Mouse (Mus musculus) Patski (cell line): Measurements from ENCODE around the gene Phlpp1. TPM values are rescaled to one million over a fixed set of nuclear protein-coding genes. Genes with fewer than 3 reads are reported as not detected.

ENCODE experiments used
- ATAC-seq: fragments of 100-300 bp; one replicate; pipeline ENCODE4 v1.8.0; 2021
- CTCF ChIA-PET: fragments of 350-600 bp; sonication (Branson Sonifier 250); formaldehyde crosslinking; loops from one replicate; lab custom pipeline; 2022; ENCODE audit warnings: inconsistent platforms; lab: Charles Lee
- POLR2A ChIA-PET: fragments of 350-600 bp; sonication (Branson Sonifier 250); formaldehyde crosslinking; loops from one replicate; lab custom pipeline; 2022; ENCODE audit warnings: antibody characterized with exemption, inconsistent platforms; lab: Charles Lee
- DNase-seq: peaks from one replicate; pipeline ENCODE4 v3.0.0-alpha.2; 2011; ENCODE audit warnings: low read depth, low spot score
- H3K27me3 ChIP-seq: fragments of 371-371 bp; one replicate; pipeline ENCODE4 v1.5.1; 2021
- CTCF ChIP-seq: fragments of 100-300 bp; IDR thresholded peaks from one replicate; pipeline ENCODE4 v1.5.1; 2021
- in situ Hi-C: fragments of 300-500 bp; cut with MboI; formaldehyde crosslinking; loops from 3 replicates; pipeline ENCODE4 v1.11.1; 2018; ENCODE audit warnings: low pct_unique_long_range_greater_than_20kb, mixed read lengths
- polyA plus RNA-seq: library from polyadenylated mRNA; unstranded; gene quantifications from one replicate; pipeline ENCODE4 v1.2.3, GENCODE M21; 2021

Gene Phlpp1
- polyA plus RNA-seq, 1 experiment from 2014 or later, result 8.5 TPM

GRCm38 (mm10) chr1:106162581-106162980 is 9.0 kb upstream of the Phlpp1 start:
- no peaks in the 10 kb centered on the region for H3K27me3 ChIP-seq
- in situ Hi-C loops, result loop anchor here (25.0 kb wide), 1 partner anchor 275 kb away; no protein-coding TSS in a partner anchor
- DNase-seq, result no peak
- ChIA-PET CTCF (interaction anchor here (1.0 to 1.2 kb wide), 2 partner anchors 8 to 11 kb away, joined by 3 to 6 read pairs; partner anchors contain the start of gene Phlpp1), POLR2A (no interaction called here)
- no peak for ATAC-seq
- no peak for TF ChIP-seq CTCF

GRCm38 (mm10) chr1:106163401-106163800 is 8.2 kb upstream of the Phlpp1 start:
- POLR2A ChIA-PET, result no interaction called here
- in situ Hi-C loops, result loop anchor here (25.0 kb wide), 1 partner anchor 276 kb away; no protein-coding TSS in a partner anchor
- DNase-seq (no peak), ATAC-seq (no peak)
- CTCF ChIA-PET, result interaction anchor here (1.4 kb wide), 1 partner anchor 11 kb away, joined by 3 read pairs; no protein-coding TSS in a partner anchor
- no peaks in the 10 kb centered on the region for H3K27me3 ChIP-seq
- no peak for TF ChIP-seq CTCF

GRCm38 (mm10) chr1:106164111-106164510 is 7.4 kb upstream of the Phlpp1 start:
- in situ Hi-C loops, result loop anchor here (25.0 kb wide), 1 partner anchor 277 kb away; no protein-coding TSS in a partner anchor
- ATAC-seq (no peak), DNase-seq (no peak)
- H3K27me3 ChIP-seq, result no peaks in the 10 kb centered on the region
- ChIA-PET CTCF (interaction anchor here (1.4 kb wide), 1 partner anchor 12 kb away, joined by 3 read pairs; no protein-coding TSS in a partner anchor), POLR2A (no interaction called here)
- no peak for TF ChIP-seq CTCF

GRCm38 (mm10) chr1:106168001-106168400 is 3.6 kb upstream of the Phlpp1 start:
- DNase-seq (no peak), ATAC-seq (no peak)
- no peaks in the 10 kb centered on the region for H3K27me3 ChIP-seq
- ChIA-PET CTCF (interaction anchor here (1.0 to 1.7 kb wide), 4 partner anchors 10 to 222 kb away, joined by 3 to 4 read pairs (median 3); no protein-coding TSS in a partner anchor), POLR2A (no interaction called here)
- TF ChIP-seq CTCF, result no peak
- in situ Hi-C loops, result loop anchor here (25.0 kb wide), 1 partner anchor 281 kb away; no protein-coding TSS in a partner anchor

GRCm38 (mm10) chr1:106168801-106169200 is 2.8 kb upstream of the Phlpp1 start:
- no peaks in the 10 kb centered on the region for H3K27me3 ChIP-seq
- in situ Hi-C loops, result loop anchor here (25.0 kb wide), 1 partner anchor 282 kb away; no protein-coding TSS in a partner anchor
- TF ChIP-seq CTCF, result no peak
- no peak for ATAC-seq
- ChIA-PET CTCF (interaction anchor here (1.3 to 1.7 kb wide), 3 partner anchors 11 to 221 kb away, joined by 3 to 4 read pairs (median 3); no protein-coding TSS in a partner anchor), POLR2A (interaction anchor here (0.5 to 0.6 kb wide), 2 partner anchors 98 to 218 kb away, joined by 3 to 4 read pairs; no protein-coding TSS in a partner anchor)
- DNase-seq, result no peak

GRCm38 (mm10) chr1:106169741-106170265 is 1.7 kb upstream of the Phlpp1 start:
- ChIA-PET CTCF (interaction anchor here (1.1 to 2.9 kb wide), 4 partner anchors 8 to 230 kb away, joined by 5 to 20 read pairs (median 6); no protein-coding TSS in a partner anchor), POLR2A (interaction anchor here (0.6 kb wide), 1 partner anchor 42 kb away, joined by 3 read pairs; no protein-coding TSS in a partner anchor)
- in situ Hi-C loops, result loop anchor here (5.0 to 25.0 kb wide), 4 partner anchors 98 to 283 kb away; no protein-coding TSS in a partner anchor
- H3K27me3 ChIP-seq, result no peaks in the 10 kb centered on the region
- ATAC-seq (no peak), DNase-seq (no peak)
- no peak for TF ChIP-seq CTCF

- DNase-seq, result no peak
- in situ Hi-C loops, result loop anchor here (5.0 to 25.0 kb wide), 4 partner anchors 100 to 285 kb away; no protein-coding TSS in a partner anchor
- no peaks in the 10 kb centered on the region for H3K27me3 ChIP-seq
- TF ChIP-seq CTCF, result no peak
- peak; percentile 15 for ATAC-seq
- ChIA-PET CTCF (interaction anchor here (0.8 to 2.9 kb wide), 7 partner anchors 8 to 228 kb away, joined by 3 to 20 read pairs (median 3); no protein-coding TSS in a partner anchor), POLR2A (interaction anchor here (1.7 kb wide), 1 partner anchor 65 kb away, joined by 4 read pairs; no protein-coding TSS in a partner anchor)
Observed at GRCm38 (mm10) chr1:106172301-106172930, 864 bp downstream of the Phlpp1 start.

GRCm38 (mm10) chr1:106172931-106173371 is 1.4 kb downstream of the Phlpp1 start:
- no peaks in the 10 kb centered on the region for H3K27me3 ChIP-seq
- in situ Hi-C loops, result loop anchor here (5.0 to 25.0 kb wide), 4 partner anchors 101 to 286 kb away; no protein-coding TSS in a partner anchor
- ATAC-seq, result no peak
- TF ChIP-seq CTCF, result no peak
- no peak for DNase-seq
- ChIA-PET CTCF (interaction anchor here (0.8 to 0.9 kb wide), 2 partner anchors 8 to 208 kb away, joined by 3 read pairs; no protein-coding TSS in a partner anchor), POLR2A (interaction anchor here (1.7 kb wide), 1 partner anchor 64 kb away, joined by 4 read pairs; no protein-coding TSS in a partner anchor)

- no peaks in the 10 kb centered on the region for H3K27me3 ChIP-seq
- TF ChIP-seq CTCF, result no peak
- ATAC-seq, result no peak
- in situ Hi-C loops, result loop anchor here (5.0 to 25.0 kb wide), 4 partner anchors 101 to 286 kb away; no protein-coding TSS in a partner anchor
- DNase-seq, result no peak
- POLR2A ChIA-PET, result no interaction called here
- CTCF ChIA-PET, result interaction anchor here (0.9 to 1.3 kb wide), 3 partner anchors 16 to 207 kb away, joined by 3 read pairs; no protein-coding TSS in a partner anchor
Observed at GRCm38 (mm10) chr1:106173621-106174156, 2.1 kb downstream of the Phlpp1 start.
